Mouse (Mus musculus) heart, adult 2 months (tissue): Measurements from ENCODE around the gene Olfr477.

Experiments used
- CTCF ChIP-seq: fragments of 200-600 bp; IDR thresholded peaks from 2 replicates; pipeline ENCODE4 v1.8.1; 2022; ENCODE audit warnings: antibody characterized with exemption, mild to moderate bottlenecking, moderate library complexity
- EP300 ChIP-seq: fragments of 200-500 bp; IDR thresholded peaks from 2 replicates; pipeline ENCODE4 v1.6.1; 2011; ENCODE audit warnings: low read depth, low read length, control low read depth; ENCODE audit not compliant: insufficient read depth
- POLR2A ChIP-seq: fragments of 200-500 bp; IDR thresholded peaks from 2 replicates; pipeline ENCODE4 v1.6.1; 2011; ENCODE audit warnings: mild to moderate bottlenecking, low read depth, low read length, control low read depth; ENCODE audit not compliant: insufficient read depth

GRCm38 (mm10) chr7:107954343-107954742, 32.1 kb upstream of the Olfr477 start, which contains the start of gene Olfr474:
- TF ChIP-seq POLR2A, result no peak
- no peak for TF ChIP-seq EP300
- TF ChIP-seq CTCF, result no peak
